Mouse (Mus musculus): Measurements from ENCODE around the gene Dusp27.
"Not testable (repeated sequence)": the region's sequence is repeated elsewhere in the genome, so short reads cannot be mapped to it uniquely, and the experiment has no call there.

The Dusp27 gene

GRCm38 (mm10) chr1:166141868-166142267 lies 14.1 kb upstream of the Dusp27 start:
- DNase-seq, result not testable (repeated sequence)

- DNase-seq, result no peak
Measured at GRCm38 (mm10) chr1:166139620-166140184, 12.0 kb upstream of the Dusp27 start.

- no peak for DNase-seq
Measured at GRCm38 (mm10) chr1:166139113-166139512, 11.4 kb upstream of the Dusp27 start.

GRCm38 (mm10) chr1:166138136-166138535 lies 10.4 kb upstream of the Dusp27 start:
- no peak for DNase-seq

- DNase-seq, result no peak
Measured at GRCm38 (mm10) chr1:166137244-166137938, 9.7 kb upstream of the Dusp27 start.

- no peak for DNase-seq
Measured at GRCm38 (mm10) chr1:166135091-166135740, 7.5 kb upstream of the Dusp27 start.

GRCm38 (mm10) chr1:166132367-166132766 lies 4.6 kb upstream of the Dusp27 start:
- DNase-seq, result no peak

GRCm38 (mm10) chr1:166130224-166130860 lies 2.6 kb upstream of the Dusp27 start, which contains the start of gene Gpa33:
Gpa33 (plus strand) TSS chr1:166130238.
- DNase-seq, result no peak

- DNase-seq, result no peak
Measured at GRCm38 (mm10) chr1:166128551-166128950, 829 bp upstream of the Dusp27 start.

GRCm38 (mm10) chr1:166126795-166127194 lies 927 bp downstream of the Dusp27 start:
- DNase-seq, result no peak

GRCm38 (mm10) chr1:166126290-166126689 lies 1.4 kb downstream of the Dusp27 start:
- DNase-seq, result no peak

- DNase-seq, result no peak
Measured at GRCm38 (mm10) chr1:166124932-166125593, 2.7 kb downstream of the Dusp27 start.

- no peak for DNase-seq
Measured at GRCm38 (mm10) chr1:166123751-166124150, 4.0 kb downstream of the Dusp27 start.

- DNase-seq, result no peak
Measured at GRCm38 (mm10) chr1:166123045-166123444, 4.7 kb downstream of the Dusp27 start.

- DNase-seq, result no peak
Measured at GRCm38 (mm10) chr1:166122114-166122513, 5.6 kb downstream of the Dusp27 start.

- DNase-seq, result no peak
Measured at GRCm38 (mm10) chr1:166117866-166118639, 9.7 kb downstream of the Dusp27 start.

GRCm38 (mm10) chr1:166115719-166116118 lies 12.0 kb downstream of the Dusp27 start:
- no peak for DNase-seq

GRCm38 (mm10) chr1:166114986-166115385 lies 12.7 kb downstream of the Dusp27 start:
- DNase-seq, result no peak

GRCm38 (mm10) chr1:166105464-166105863 lies 22.3 kb downstream of the Dusp27 start:
- DNase-seq, result no peak

GRCm38 (mm10) chr1:166104858-166105257 lies 22.9 kb downstream of the Dusp27 start:
- no peak for DNase-seq

- peak; percentile 76 for DNase-seq
Measured at GRCm38 (mm10) chr1:166102920-166103608, 24.7 kb downstream of the Dusp27 start.

- no peak for DNase-seq
Measured at GRCm38 (mm10) chr1:166098120-166098519, 29.6 kb downstream of the Dusp27 start.

Data from thymus, postnatal 14 days (tissue).